Mouse (Mus musculus): ENCODE results near the gene Tll2. TPM values are rescaled to one million over a fixed set of nuclear protein-coding genes. Genes with fewer than 3 reads are reported as not detected.

Gene Tll2
- polyA plus RNA-seq, 1 experiment from 2014 or later, result not detected

- H3K9ac ChIP-seq (ENCODE audit: low read length), result peak overlapping the region; percentile 40
- peak overlapping the region; percentile 82 for H3K4me2 ChIP-seq (ENCODE audit: low read depth, low read length)
- 1% methylated on average over 45 of the region's 46 CpGs for WGBS
- peak overlapping the region; percentile 44 for H3K4me3 ChIP-seq (ENCODE audit: low read length)
- H3K9me3 ChIP-seq (ENCODE audit: control insufficient read depth, low read length), result no peaks in the 10 kb centered on the region
- no peak overlapping the region for H3K27ac ChIP-seq (ENCODE audit: low read length)
- peaks cover 32% of the 10 kb centered on the region for H3K27me3 ChIP-seq (ENCODE audit: control insufficient read depth, insufficient read depth, low read depth, low read length)
- peaks cover 18% of the 10 kb centered on the region for H3K4me1 ChIP-seq (replicated peaks; ENCODE audit: control insufficient read depth, insufficient read depth, low read length)
- ATAC-seq (ENCODE audit: low read depth), result peak; percentile 16; the same call in 1 of the 2 replicates
- H3K36me3 ChIP-seq (ENCODE audit: control insufficient read depth, insufficient read depth, low read length), result no peaks in the 10 kb centered on the region
Observed at GRCm38 (mm10) chr19:41206041-41206810, 409 bp downstream of the Tll2 start.

DNA sequence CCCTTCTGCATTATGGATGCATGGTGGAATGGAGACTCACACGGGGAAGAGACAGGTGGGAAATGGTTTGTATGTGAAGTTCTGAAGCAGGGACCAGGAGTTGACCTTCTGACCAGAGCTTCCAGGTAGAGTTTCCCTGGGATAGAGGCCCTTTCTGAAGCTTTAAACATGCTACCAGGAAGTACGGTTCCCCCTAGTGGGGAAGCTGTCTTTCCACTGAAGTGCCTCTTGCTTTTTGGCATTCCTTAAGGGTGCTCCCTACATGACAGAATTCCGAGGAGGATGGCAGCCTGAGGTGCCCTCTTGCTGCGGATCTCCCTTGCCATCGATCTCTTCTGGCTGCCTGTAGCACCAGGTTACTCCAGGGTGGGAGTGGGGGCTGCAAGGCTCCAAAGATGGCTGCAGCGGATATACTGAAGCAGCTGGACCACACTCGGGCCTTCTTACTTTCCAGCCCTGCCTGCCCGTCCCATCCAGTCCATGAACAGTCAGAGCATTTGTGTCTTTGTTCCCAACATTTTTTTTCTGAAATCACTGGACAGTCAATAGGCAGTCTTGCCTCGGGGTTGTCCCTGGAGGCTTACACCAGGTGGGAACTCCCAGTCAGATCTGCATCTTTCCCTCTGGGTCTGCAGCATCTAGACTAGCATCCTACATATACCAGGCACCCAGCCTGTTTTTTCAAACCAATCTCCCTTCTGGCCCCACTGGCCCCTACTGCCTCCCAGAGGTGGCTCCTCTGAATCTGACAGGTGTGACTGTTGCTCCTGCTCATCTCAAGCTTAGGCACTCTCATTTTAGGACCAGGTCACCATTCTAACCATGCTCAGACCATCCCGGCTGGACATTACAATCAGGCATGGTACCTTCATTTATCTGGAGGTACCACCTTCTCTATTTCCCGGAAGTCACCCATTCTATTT lies 2.2 kb downstream of the Tll2 start:
- H3K27me3 ChIP-seq (ENCODE audit: control insufficient read depth, insufficient read depth, low read depth, low read length), result peaks cover 32% of the 10 kb centered on the region
- 58% methylated on average over 11 of the region's 11 CpGs for WGBS
- ATAC-seq (ENCODE audit: low read depth), result no peak

DNA sequence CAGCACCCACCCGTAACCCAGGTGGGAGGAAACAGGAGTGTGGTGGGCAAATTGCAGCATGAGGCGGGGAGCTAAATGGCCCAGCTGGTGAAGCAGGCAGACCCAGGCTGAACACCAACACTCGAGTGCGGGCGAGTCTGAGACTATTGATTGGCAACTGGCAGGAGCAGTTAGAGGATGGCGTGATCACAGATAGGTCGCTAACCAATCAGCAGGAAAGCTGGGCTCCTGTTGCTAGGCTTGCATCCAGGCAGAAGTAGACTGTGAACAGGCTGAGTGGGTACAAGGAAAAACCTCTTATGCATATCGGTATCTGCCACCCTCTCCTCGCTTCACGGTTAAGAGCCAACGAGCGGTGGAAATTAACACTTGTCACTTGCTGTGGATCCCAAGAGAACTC lies 9.0 kb downstream of the Tll2 start:
- H3K27me3 ChIP-seq (ENCODE audit: control insufficient read depth, insufficient read depth, low read depth, low read length), result no peaks in the 10 kb centered on the region
- H3K4me2 ChIP-seq (ENCODE audit: low read depth, low read length), result no peak overlapping the region
- no peaks in the 10 kb centered on the region for H3K36me3 ChIP-seq (ENCODE audit: control insufficient read depth, insufficient read depth, low read length)
- no peak overlapping the region for H3K9ac ChIP-seq (ENCODE audit: low read length)
- no peak for ATAC-seq (ENCODE audit: low read depth)
- H3K4me3 ChIP-seq (ENCODE audit: low read length), result no peak overlapping the region
- H3K4me1 ChIP-seq (replicated peaks; ENCODE audit: control insufficient read depth, insufficient read depth, low read length), result no peaks in the 10 kb centered on the region
- 70% methylated on average over 12 of the region's 12 CpGs for WGBS
- H3K27ac ChIP-seq (ENCODE audit: low read length), result no peak overlapping the region
- no peaks in the 10 kb centered on the region for H3K9me3 ChIP-seq (ENCODE audit: control insufficient read depth, low read length)

More for the DNA sequence above, 2.2 kb downstream of the Tll2 start:
- no peak overlapping the region for H3K4me3 ChIP-seq (ENCODE audit: low read length)
- H3K9ac ChIP-seq (ENCODE audit: low read length), result no peak overlapping the region
- H3K4me1 ChIP-seq (replicated peaks; ENCODE audit: control insufficient read depth, insufficient read depth, low read length), result peaks cover 18% of the 10 kb centered on the region
- H3K9me3 ChIP-seq (ENCODE audit: control insufficient read depth, low read length), result no peaks in the 10 kb centered on the region
- H3K36me3 ChIP-seq (ENCODE audit: control insufficient read depth, insufficient read depth, low read length), result no peaks in the 10 kb centered on the region
- no peak overlapping the region for H3K4me2 ChIP-seq (ENCODE audit: low read depth, low read length)
- no peak overlapping the region for H3K27ac ChIP-seq (ENCODE audit: low read length)

DNA sequence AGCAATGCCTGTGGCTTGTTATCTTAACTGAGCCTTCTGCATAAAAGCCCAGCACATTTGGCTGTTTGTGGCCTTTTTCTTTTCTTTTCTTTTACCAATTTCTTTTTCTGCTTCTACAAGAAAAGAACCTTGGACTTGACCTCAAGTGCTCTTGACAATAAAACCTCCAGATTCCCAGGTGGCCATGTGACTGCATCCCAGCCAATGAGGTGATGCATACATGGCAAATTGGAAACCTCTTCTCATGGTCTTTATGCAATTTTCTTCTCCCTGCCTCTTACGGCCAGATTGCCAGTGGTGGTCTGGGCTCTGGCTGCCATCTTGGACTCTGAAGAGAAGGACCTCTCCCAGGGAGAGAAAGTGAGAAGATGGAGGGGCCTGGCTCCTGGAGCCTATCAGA lies 13.3 kb downstream of the Tll2 start:
- H3K9ac ChIP-seq (ENCODE audit: low read length), result no peak overlapping the region

DNA sequence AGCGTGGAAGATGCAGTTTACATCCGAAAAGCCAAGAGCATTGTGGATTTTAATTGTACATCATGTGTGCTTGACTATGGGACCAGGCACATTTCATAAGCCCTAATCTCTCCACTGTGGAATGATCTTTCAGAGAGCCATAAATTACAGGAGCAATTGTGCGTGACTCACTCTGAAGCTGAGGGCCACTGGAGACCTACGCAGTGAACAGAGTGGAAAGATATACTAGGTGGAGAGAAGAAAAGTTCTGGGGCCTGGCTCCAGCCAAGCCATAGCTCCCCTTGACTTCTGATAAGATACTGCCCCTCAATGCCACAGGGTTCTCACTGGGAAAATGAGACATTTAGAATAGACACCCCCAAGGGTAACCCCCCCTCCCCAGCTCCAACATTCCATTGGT lies 13.7 kb downstream of the Tll2 start:
- no peak for ATAC-seq (ENCODE audit: low read depth)
- WGBS, result 82% methylated on average over 4 of the region's 4 CpGs

More for the DNA sequence above, 13.3 kb downstream of the Tll2 start:
- Histone ChIP-seq H3K36me3 (ENCODE audit: control insufficient read depth, insufficient read depth, low read length) (no peaks in the 10 kb centered on the region), H3K27ac (ENCODE audit: low read length) (no peak overlapping the region), H3K4me2 (ENCODE audit: low read depth, low read length) (no peak overlapping the region), H3K27me3 (ENCODE audit: control insufficient read depth, insufficient read depth, low read depth, low read length) (no peaks in the 10 kb centered on the region), H3K9me3 (ENCODE audit: control insufficient read depth, low read length) (no peaks in the 10 kb centered on the region), H3K4me1 (replicated peaks; ENCODE audit: control insufficient read depth, insufficient read depth, low read length) (no peaks in the 10 kb centered on the region), H3K4me3 (ENCODE audit: low read length) (no peak overlapping the region)
- WGBS, result 65% methylated on average over 1 of the region's 1 CpGs
- ATAC-seq (ENCODE audit: low read depth), result no peak

GRCm38 (mm10) chr19:41191724-41192123 lies 14.9 kb downstream of the Tll2 start:
- WGBS, result 72% methylated on average over 9 of the region's 9 CpGs
- H3K36me3 ChIP-seq (ENCODE audit: control insufficient read depth, insufficient read depth, low read length), result no peaks in the 10 kb centered on the region
- no peaks in the 10 kb centered on the region for H3K9me3 ChIP-seq (ENCODE audit: control insufficient read depth, low read length)
- H3K4me3 ChIP-seq (ENCODE audit: low read length), result no peak overlapping the region
- no peak overlapping the region for H3K4me2 ChIP-seq (ENCODE audit: low read depth, low read length)
- no peak overlapping the region for H3K27ac ChIP-seq (ENCODE audit: low read length)
- H3K9ac ChIP-seq (ENCODE audit: low read length), result no peak overlapping the region
- no peaks in the 10 kb centered on the region for H3K27me3 ChIP-seq (ENCODE audit: control insufficient read depth, insufficient read depth, low read depth, low read length)
- ATAC-seq (ENCODE audit: low read depth), result no peak
- H3K4me1 ChIP-seq (replicated peaks; ENCODE audit: control insufficient read depth, insufficient read depth, low read length), result no peaks in the 10 kb centered on the region

More for the DNA sequence above, 13.7 kb downstream of the Tll2 start:
- Histone ChIP-seq H3K4me3 (ENCODE audit: low read length) (no peak overlapping the region), H3K4me1 (replicated peaks; ENCODE audit: control insufficient read depth, insufficient read depth, low read length) (no peaks in the 10 kb centered on the region), H3K9me3 (ENCODE audit: control insufficient read depth, low read length) (no peaks in the 10 kb centered on the region), H3K4me2 (ENCODE audit: low read depth, low read length) (no peak overlapping the region), H3K27ac (ENCODE audit: low read length) (no peak overlapping the region), H3K9ac (ENCODE audit: low read length) (no peak overlapping the region), H3K27me3 (ENCODE audit: control insufficient read depth, insufficient read depth, low read depth, low read length) (no peaks in the 10 kb centered on the region), H3K36me3 (ENCODE audit: control insufficient read depth, insufficient read depth, low read length) (no peaks in the 10 kb centered on the region)

DNA sequence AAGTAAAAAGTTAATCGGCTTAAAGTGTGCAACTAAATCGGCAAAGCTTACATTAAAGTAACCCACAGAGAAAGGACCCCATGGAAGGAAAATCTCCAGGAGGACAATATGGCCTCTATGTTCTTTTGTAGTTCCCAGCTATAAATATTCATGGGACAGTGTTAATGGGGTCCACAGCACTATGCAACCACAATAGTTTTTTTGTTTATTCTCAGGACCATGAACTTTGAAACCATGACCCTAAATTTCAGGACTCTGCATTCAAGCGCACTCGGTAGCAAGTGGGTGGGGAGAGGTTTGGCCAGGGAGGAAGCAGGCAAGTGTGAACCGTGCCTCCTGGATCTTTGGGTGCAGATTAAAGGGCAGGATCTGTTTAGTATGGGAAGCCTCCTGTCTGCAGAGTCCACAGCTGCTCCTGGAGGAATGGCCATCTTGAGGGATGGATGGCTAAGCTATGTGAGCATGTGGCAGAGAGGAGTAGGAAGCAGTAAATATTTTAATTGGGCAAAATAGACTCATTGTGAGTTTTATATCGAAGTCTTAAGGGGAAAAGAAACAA lies 15.7 kb downstream of the Tll2 start:
- Histone ChIP-seq H3K27me3 (ENCODE audit: control insufficient read depth, insufficient read depth, low read depth, low read length) (no peaks in the 10 kb centered on the region), H3K36me3 (ENCODE audit: control insufficient read depth, insufficient read depth, low read length) (no peaks in the 10 kb centered on the region), H3K9ac (ENCODE audit: low read length) (no peak overlapping the region), H3K4me2 (ENCODE audit: low read depth, low read length) (no peak overlapping the region), H3K9me3 (ENCODE audit: control insufficient read depth, low read length) (no peaks in the 10 kb centered on the region), H3K4me1 (replicated peaks; ENCODE audit: control insufficient read depth, insufficient read depth, low read length) (no peaks in the 10 kb centered on the region), H3K27ac (ENCODE audit: low read length) (no peak overlapping the region), H3K4me3 (ENCODE audit: low read length) (no peak overlapping the region)
- WGBS, result 69% methylated on average over 6 of the region's 6 CpGs
- ATAC-seq (ENCODE audit: low read depth), result no peak

GRCm38 (mm10) chr19:41177331-41177730 lies 29.3 kb downstream of the Tll2 start:
- H3K27me3 ChIP-seq (ENCODE audit: control insufficient read depth, insufficient read depth, low read depth, low read length), result no peaks in the 10 kb centered on the region
- no peaks in the 10 kb centered on the region for H3K36me3 ChIP-seq (ENCODE audit: control insufficient read depth, insufficient read depth, low read length)
- no peak overlapping the region for H3K27ac ChIP-seq (ENCODE audit: low read length)
- H3K4me2 ChIP-seq (ENCODE audit: low read depth, low read length), result no peak overlapping the region
- WGBS, result 45% methylated on average over 6 of the region's 6 CpGs
- H3K9me3 ChIP-seq (ENCODE audit: control insufficient read depth, low read length), result no peaks in the 10 kb centered on the region
- ATAC-seq (ENCODE audit: low read depth), result no peak
- no peaks in the 10 kb centered on the region for H3K4me1 ChIP-seq (replicated peaks; ENCODE audit: control insufficient read depth, insufficient read depth, low read length)
- no peak overlapping the region for H3K9ac ChIP-seq (ENCODE audit: low read length)
- no peak overlapping the region for H3K4me3 ChIP-seq (ENCODE audit: low read length)

- Histone ChIP-seq H3K4me3 (ENCODE audit: low read length) (no peak overlapping the region), H3K27ac (ENCODE audit: low read length) (no peak overlapping the region), H3K36me3 (ENCODE audit: control insufficient read depth, insufficient read depth, low read length) (no peaks in the 10 kb centered on the region), H3K9me3 (ENCODE audit: control insufficient read depth, low read length) (no peaks in the 10 kb centered on the region), H3K4me1 (replicated peaks; ENCODE audit: control insufficient read depth, insufficient read depth, low read length) (no peaks in the 10 kb centered on the region), H3K9ac (ENCODE audit: low read length) (no peak overlapping the region), H3K4me2 (ENCODE audit: low read depth, low read length) (no peak overlapping the region), H3K27me3 (ENCODE audit: control insufficient read depth, insufficient read depth, low read depth, low read length) (no peaks in the 10 kb centered on the region)
- no peak for ATAC-seq (ENCODE audit: low read depth)
- 68% methylated on average over 2 of the region's 2 CpGs for WGBS
Observed at GRCm38 (mm10) chr19:41176881-41177280, 29.8 kb downstream of the Tll2 start.
